Mouse (Mus musculus) MEL (cell line): ENCODE measurements around the gene Eme2. TPM values are rescaled to one million over a fixed set of nuclear protein-coding genes. Genes with fewer than 3 reads are reported as not detected.

Experiments used
- DNase-seq: peaks from one replicate; pipeline ENCODE4 v3.0.0; 2011; ENCODE audit warnings: low read depth, low spot score
- H3K27ac ChIP-seq: 2 replicates; pipeline ENCODE4 v1.5.1; 2012; ENCODE audit warnings: low read depth, mild to moderate bottlenecking, control low read depth, low read length, moderate library complexity; ENCODE audit not compliant: control insufficient read depth
- H3K27me3 ChIP-seq, 2 experiments: fragments of 150-350 bp in 1 of 2; sonication (generic) in 1 of 2; 2 replicates each; pipeline ENCODE4 v1.6.1; 2012; ENCODE audit warnings: low read length in 2 of 2, mild to moderate bottlenecking in 2 of 2, improper control_type of control experiment in 1 of 2, moderate library complexity in 1 of 2; ENCODE audit not compliant: insufficient read depth in 2 of 2, control insufficient read depth in 1 of 2
- H3K36me3 ChIP-seq, 2 experiments: 2 replicates each; pipeline ENCODE4 v1.6.1; 2012 to 2014; ENCODE audit warnings: low read length in 2 of 2, improper control_type of control experiment in 1 of 2, inconsistent platforms in 1 of 2, mild to moderate bottlenecking in 1 of 2; ENCODE audit not compliant: insufficient read depth in 2 of 2, control insufficient read depth in 1 of 2
- H3K4me1 ChIP-seq, 2 experiments: fragments of 150-350 bp in 1 of 2; sonication (generic) in 1 of 2; 2 replicates each; pipeline ENCODE4 v1.6.1; 2012; ENCODE audit warnings: low read length in 2 of 2, improper control_type of control experiment in 1 of 2, mild to moderate bottlenecking in 1 of 2; ENCODE audit not compliant: insufficient read depth in 2 of 2, control insufficient read depth in 1 of 2
- H3K4me3 ChIP-seq, 2 experiments: fragments of 150-350 bp in 1 of 2; sonication (generic) in 1 of 2; 2 replicates each; pipeline ENCODE4 v1.5.1; 2012; ENCODE audit warnings: low read depth in 2 of 2, low read length in 2 of 2, mild to moderate bottlenecking in 2 of 2, moderate library complexity in 2 of 2, control low read depth in 1 of 2, improper control_type of control experiment in 1 of 2; ENCODE audit not compliant: control insufficient read depth in 1 of 2, insufficient read depth in 1 of 2
- H3K79me2 ChIP-seq: 2 replicates; pipeline ENCODE4 v1.6.1; 2012; ENCODE audit warnings: mild to moderate bottlenecking, low read length, moderate library complexity; ENCODE audit not compliant: control insufficient read depth, poor library complexity, insufficient read depth
- H3K9ac ChIP-seq: 2 replicates; pipeline ENCODE4 v1.6.1; 2012; ENCODE audit warnings: low read depth, mild to moderate bottlenecking, control low read depth, low read length, moderate library complexity; ENCODE audit not compliant: control insufficient read depth, poor library complexity, severe bottlenecking
- H3K9me3 ChIP-seq: fragments of 150-350 bp; sonication (generic); replicated peaks from 2 replicates; pipeline ENCODE4 v1.6.1; 2012; ENCODE audit warnings: mild to moderate bottlenecking, low read length, improper control_type of control experiment, moderate library complexity; ENCODE audit not compliant: insufficient read depth
- CHD1 ChIP-seq: IDR thresholded peaks from 2 replicates; pipeline ENCODE4 v1.6.1; 2012; ENCODE audit warnings: low read depth, mild to moderate bottlenecking, inconsistent platforms, low read length, improper control_type of control experiment
- CHD2 ChIP-seq: IDR thresholded peaks from 2 replicates; pipeline ENCODE4 v1.6.1; 2011; ENCODE audit warnings: low read length, improper control_type of control experiment
- E2F4 ChIP-seq: IDR thresholded peaks from 2 replicates; pipeline ENCODE4 v1.6.1; 2011; ENCODE audit warnings: low read depth, low read length, improper control_type of control experiment, borderline replicate concordance
- ELF1 ChIP-seq: IDR thresholded peaks from 2 replicates; pipeline ENCODE4 v1.6.1; 2014; ENCODE audit warnings: low read depth, mild to moderate bottlenecking, inconsistent platforms, low read length, improper control_type of control experiment, moderate library complexity
- EP300 ChIP-seq, 2 experiments: IDR thresholded peaks; 2 replicates each; pipeline ENCODE4 v1.6.1; 2011; ENCODE audit warnings: improper control_type of control experiment in 2 of 2, low read length in 2 of 2, low read depth in 1 of 2, mild to moderate bottlenecking in 1 of 2
- ETS1 ChIP-seq: IDR thresholded peaks from 2 replicates; pipeline ENCODE4 v1.6.1; 2012; ENCODE audit warnings: low read depth, mild to moderate bottlenecking, inconsistent platforms, low read length, improper control_type of control experiment, moderate library complexity
- GATA1 ChIP-seq: IDR thresholded peaks from 2 replicates; pipeline ENCODE4 v1.6.1; 2011; ENCODE audit warnings: low read depth, low read length, improper control_type of control experiment
- HCFC1 ChIP-seq: IDR thresholded peaks from 2 replicates; pipeline ENCODE4 v1.6.1; 2012; ENCODE audit warnings: low read depth, mild to moderate bottlenecking, inconsistent platforms, low read length, improper control_type of control experiment, moderate library complexity
- KAT2A ChIP-seq: conservative IDR thresholded peaks from 2 replicates; pipeline ENCODE4 v1.6.1; 2012; ENCODE audit warnings: low read depth, low read length, improper control_type of control experiment, inconsistent platforms
- MAFK ChIP-seq: IDR thresholded peaks from 2 replicates; pipeline ENCODE4 v1.6.1; 2011; ENCODE audit warnings: low read depth, mild to moderate bottlenecking, low read length, improper control_type of control experiment, borderline replicate concordance
- MAX ChIP-seq: IDR thresholded peaks from 2 replicates; pipeline ENCODE4 v1.6.1; 2011; ENCODE audit warnings: low read length, improper control_type of control experiment
- MAZ ChIP-seq: IDR thresholded peaks from 2 replicates; pipeline ENCODE4 v1.6.1; 2012; ENCODE audit warnings: low read depth, mild to moderate bottlenecking, inconsistent platforms, low read length, improper control_type of control experiment
- MYB ChIP-seq: IDR thresholded peaks from 2 replicates; pipeline ENCODE4 v1.6.1; 2011; ENCODE audit warnings: mild to moderate bottlenecking, low read depth, low read length, improper control_type of control experiment
- MYC ChIP-seq: IDR thresholded peaks from 2 replicates; pipeline ENCODE4 v1.6.1; 2011; ENCODE audit warnings: low read depth, mild to moderate bottlenecking, low read length, improper control_type of control experiment, moderate library complexity
- NELFE ChIP-seq: IDR thresholded peaks from 2 replicates; pipeline ENCODE4 v1.6.1; 2011; ENCODE audit warnings: low read depth, low read length, improper control_type of control experiment
- POLR2A ChIP-seq, 2 experiments: IDR thresholded peaks; 2 replicates each; pipeline ENCODE4 v1.6.1; 2011 to 2012; ENCODE audit warnings: low read length in 2 of 2, mild to moderate bottlenecking in 2 of 2, control low read depth in 1 of 2, improper control_type of control experiment in 1 of 2, low read depth in 1 of 2, moderate library complexity in 1 of 2; ENCODE audit not compliant: control insufficient read depth in 1 of 2, insufficient read depth in 1 of 2, poor library complexity in 1 of 2
- POLR2AphosphoS2 ChIP-seq: IDR thresholded peaks from 2 replicates; pipeline ENCODE4 v1.6.1; 2011; ENCODE audit warnings: low read length, improper control_type of control experiment
- RAD21 ChIP-seq: IDR thresholded peaks from 2 replicates; pipeline ENCODE4 v1.6.1; 2011; ENCODE audit warnings: mild to moderate bottlenecking, low read depth, low read length, improper control_type of control experiment
- SIN3A ChIP-seq: IDR thresholded peaks from 2 replicates; pipeline ENCODE4 v1.6.1; 2012; ENCODE audit warnings: low read length, improper control_type of control experiment, inconsistent platforms
- SMC3 ChIP-seq: IDR thresholded peaks from 2 replicates; pipeline ENCODE4 v1.6.1; 2011; ENCODE audit warnings: low read depth, low read length, improper control_type of control experiment
- TAL1 ChIP-seq: IDR thresholded peaks from 2 replicates; pipeline ENCODE4 v1.6.1; 2012; ENCODE audit warnings: mild to moderate bottlenecking, inconsistent platforms, low read length, moderate library complexity, mixed read lengths
- TBP ChIP-seq: IDR thresholded peaks from 2 replicates; pipeline ENCODE4 v1.8.0; 2011; ENCODE audit warnings: low read depth, low read length, improper control_type of control experiment
- TCF12 ChIP-seq: IDR thresholded peaks from 2 replicates; pipeline ENCODE4 v1.6.1; 2014; ENCODE audit warnings: low read depth, mild to moderate bottlenecking, inconsistent platforms, low read length, improper control_type of control experiment, moderate library complexity
- UBTF ChIP-seq: IDR thresholded peaks from 2 replicates; pipeline ENCODE4 v1.6.1; 2012; ENCODE audit warnings: low read depth, mild to moderate bottlenecking, inconsistent platforms, low read length, improper control_type of control experiment, moderate library complexity, borderline replicate concordance; ENCODE audit not compliant: insufficient read depth
- USF1 ChIP-seq: IDR thresholded peaks from 2 replicates; pipeline ENCODE4 v1.6.1; 2014; ENCODE audit warnings: low read depth, mild to moderate bottlenecking, inconsistent platforms, low read length, improper control_type of control experiment, moderate library complexity
- USF2 ChIP-seq, 2 experiments: IDR thresholded peaks; 2 replicates each; pipeline ENCODE4 v1.6.1; 2011 to 2012; ENCODE audit warnings: improper control_type of control experiment in 2 of 2, low read length in 2 of 2, borderline replicate concordance in 1 of 2, inconsistent platforms in 1 of 2, low read depth in 1 of 2, mild to moderate bottlenecking in 1 of 2; ENCODE audit not compliant: insufficient read depth in 1 of 2
- ZC3H11A ChIP-seq: IDR thresholded peaks from 2 replicates; pipeline ENCODE4 v1.6.1; 2012; ENCODE audit warnings: low read depth, mild to moderate bottlenecking, inconsistent platforms, low read length, improper control_type of control experiment
- ZKSCAN1 ChIP-seq: IDR thresholded peaks from 2 replicates; pipeline ENCODE4 v1.6.1; 2012; ENCODE audit warnings: low read depth, mild to moderate bottlenecking, inconsistent platforms, low read length, improper control_type of control experiment, moderate library complexity
- ZMIZ1 ChIP-seq: IDR thresholded peaks from 2 replicates; pipeline ENCODE4 v1.6.1; 2012; ENCODE audit warnings: low read depth, mild to moderate bottlenecking, inconsistent platforms, low read length, improper control_type of control experiment, moderate library complexity
- ZNF384 ChIP-seq: IDR thresholded peaks from 2 replicates; pipeline ENCODE4 v1.6.1; 2012; ENCODE audit warnings: low read depth, mild to moderate bottlenecking, inconsistent platforms, low read length, improper control_type of control experiment
- polyA plus RNA-seq, 2 experiments: library from polyadenylated mRNA; stranded (reverse) in 1 of 2; unstranded in 1 of 2; fragments of >175 nt in 1 of 2; fragments of >200 nt in 1 of 2; gene quantifications; 2 replicates each; pipeline versions ENCODE4 v1.2.1 to v1.2.4; 2012; ENCODE audit warnings: low replicate concordance in 2 of 2, low read depth in 1 of 2; ENCODE audit not compliant: insufficient read length in 2 of 2, insufficient read depth in 1 of 2, missing spikeins in 1 of 2
- total RNA-seq: library from RNA; depleted of rRNA; stranded (reverse); fragments of 300-350 nt; gene quantifications from 2 replicates; pipeline ENCODE4 v1.2.3, GENCODE M21; 2012

Gene Eme2
- total and polyA plus RNA-seq, 3 experiments, result 15.1 to 26.8 TPM; not detected in 1

DNA sequence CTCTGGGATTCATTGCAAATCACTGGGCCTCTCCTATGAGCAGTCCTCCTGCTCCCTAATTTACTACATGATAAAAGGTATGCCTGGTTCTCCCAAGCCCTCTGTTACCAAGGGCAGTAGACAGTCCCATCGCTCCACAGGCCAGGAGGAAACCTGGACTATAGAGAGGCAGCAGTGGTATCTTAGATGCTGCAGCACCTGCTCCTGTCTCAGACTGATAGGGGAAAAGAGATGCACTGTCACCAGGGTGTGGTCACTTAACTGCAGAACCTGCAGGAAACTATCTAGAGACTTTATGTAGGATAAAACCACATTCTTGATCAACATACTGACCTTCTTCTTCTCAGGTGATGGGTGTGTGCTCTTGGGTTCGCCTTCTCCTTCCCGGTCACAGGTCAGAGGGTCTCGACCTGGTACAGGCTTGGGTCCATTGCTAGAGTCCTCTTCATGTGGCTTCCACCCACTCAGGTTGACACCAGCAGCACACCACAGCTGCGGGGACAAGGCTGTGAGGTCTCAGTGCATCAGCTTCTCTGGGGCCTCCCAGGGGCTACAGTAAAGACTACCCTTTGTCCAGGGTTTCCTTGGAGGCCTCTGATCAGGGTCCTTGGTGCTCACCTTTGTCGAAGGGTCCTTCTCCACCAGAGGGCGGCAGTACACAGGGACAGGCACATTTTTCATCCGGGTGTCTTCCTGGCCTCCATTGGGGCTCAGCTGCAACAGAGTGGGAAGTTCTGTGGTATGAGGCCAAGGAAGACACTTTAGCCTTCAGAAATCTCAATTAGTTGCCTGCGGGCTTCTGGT, 8.0 kb upstream of the Eme2 start (continued):
- TF ChIP-seq EP300 (IDR thresholded peaks at IDR 0.05; ENCODE audit: low read depth in 1 of 2, low read length in 2 of 2) (peak; percentile 73 to 88), GATA1 (peak; percentile 66), RAD21 (peak; percentile 61), KAT2A (no peak), SMC3 (peak; percentile 58), CHD1 (no peak), USF2 (IDR thresholded peaks at IDR 0.05; ENCODE audit: borderline replicate concordance in 1 of 2, insufficient read depth in 1 of 2, low read depth in 1 of 2, low read length in 2 of 2) (no peak), NELFE (no peak), POLR2A (IDR thresholded peaks at IDR 0.05; ENCODE audit: control insufficient read depth in 1 of 2, insufficient read depth in 1 of 2, low read depth in 1 of 2, low read length in 2 of 2, poor library complexity in 1 of 2) (no peak), MAFK (no peak), TCF12 (peak; percentile 80), SIN3A (peak; percentile 45; the same call in 1 of the 2 replicates), ELF1 (no peak), TAL1 (peak; percentile 87), ETS1 (no peak; the same call in 1 of the 2 replicates), ZMIZ1 (no peak), ZC3H11A (no peak), POLR2AphosphoS2 (no peak), TBP (no peak), CHD2 (no peak), MAZ (no peak), ZKSCAN1 (no peak), USF1 (no peak), MYC (no peak)
- TF ChIP-seq, all 39 proteins: peak for 10

DNA sequence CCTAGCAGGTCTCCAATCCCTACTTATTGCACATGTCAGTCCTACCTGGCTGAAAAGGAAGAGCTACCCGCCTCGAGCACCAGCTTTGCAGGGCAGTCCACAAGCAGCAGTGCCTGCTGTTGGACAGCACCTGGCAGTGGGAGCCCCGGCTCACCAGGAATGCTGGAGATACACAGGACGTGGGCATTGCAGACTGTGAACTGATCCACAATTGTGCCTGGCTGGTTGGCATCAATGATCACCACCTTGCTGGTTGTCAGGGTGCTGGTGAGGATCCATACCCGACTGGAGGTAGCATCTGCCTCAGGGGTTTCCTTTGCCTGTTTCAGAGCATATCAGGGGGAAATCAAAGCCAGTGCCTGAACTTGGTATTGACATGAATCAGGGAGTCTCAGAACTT, 7.2 kb upstream of the Eme2 start:
- H3K4me1 ChIP-seq, result peaks cover 2 to 12% of the 10 kb centered on the region in 2 experiments; a peak in 3 of 4 replicates
- no peaks in the 10 kb centered on the region for H3K27me3 ChIP-seq
- 0 out of 2 replicates have a peak, but pooled peaks cover under 1% of the 10 kb centered on the region for H3K79me2 ChIP-seq
- no peak for DNase-seq
- H3K9me3 ChIP-seq, result no peaks in the 10 kb centered on the region
- H3K9ac ChIP-seq, result no peak overlapping the region
- TF ChIP-seq MAFK, result no peak
- no peak for TF ChIP-seq TCF12
- TF ChIP-seq UBTF, result no peak
- TF ChIP-seq MAX, result no peak
- TF ChIP-seq MAZ, result no peak
- no peak for TF ChIP-seq ZNF384
- no peak for TF ChIP-seq SIN3A
- TF ChIP-seq EP300 (IDR thresholded peaks at IDR 0.05; ENCODE audit: low read depth in 1 of 2, low read length in 2 of 2), result no peak
- no peak for TF ChIP-seq USF1
- no peak for TF ChIP-seq E2F4
- TF ChIP-seq CHD1, result no peak
- no peak for TF ChIP-seq HCFC1
- no peak for TF ChIP-seq POLR2A (IDR thresholded peaks at IDR 0.05; ENCODE audit: control insufficient read depth in 1 of 2, insufficient read depth in 1 of 2, low read depth in 1 of 2, low read length in 2 of 2, poor library complexity in 1 of 2)
- no peak for TF ChIP-seq NELFE
- TF ChIP-seq ELF1, result no peak
- TF ChIP-seq TBP, result no peak
- no peak for TF ChIP-seq ZMIZ1
- TF ChIP-seq MYB, result no peak
- TF ChIP-seq ETS1, result no peak
- TF ChIP-seq POLR2AphosphoS2, result no peak
- H3K4me3 ChIP-seq, result no peak overlapping the region
- H3K36me3 ChIP-seq, result peaks cover 0 to 11% of the 10 kb centered on the region in 2 experiments
- H3K27ac ChIP-seq, result no peak overlapping the region
